Mouse (Mus musculus): ENCODE measurements around the gene Maob. TPM values are rescaled to one million over a fixed set of nuclear protein-coding genes. Genes with fewer than 3 reads are reported as not detected.

The Maob gene
- polyA plus RNA-seq, 1 experiment, result 0.25 TPM

DNA sequence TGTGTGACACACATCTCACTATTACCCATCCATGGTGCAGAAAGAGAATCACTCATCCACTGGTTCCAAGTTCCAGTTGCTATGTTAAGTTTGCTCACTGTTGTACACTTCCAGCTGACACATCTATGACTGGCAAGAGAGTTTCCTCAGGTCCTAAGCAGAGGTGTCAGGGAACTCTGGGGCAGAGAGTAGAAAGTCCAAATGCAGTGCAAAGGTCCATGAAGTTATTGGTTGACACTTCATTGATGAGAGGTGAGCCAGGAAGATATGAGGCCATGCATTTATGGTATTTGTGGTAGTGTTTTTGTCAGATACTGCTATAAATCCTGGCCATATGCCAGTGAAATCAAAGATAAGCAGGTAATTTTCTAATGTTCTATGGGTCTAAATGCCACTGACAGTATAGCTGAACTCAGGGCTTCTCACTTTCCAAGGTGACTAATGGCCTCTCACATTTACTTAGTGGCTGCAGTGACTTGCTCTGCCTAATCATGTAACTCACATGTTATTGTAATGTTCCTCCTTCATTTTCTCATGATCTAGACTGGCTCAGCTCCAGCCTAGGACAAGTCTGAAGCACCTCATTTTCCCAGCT lies 19.4 kb upstream of the Maob start:
- no peak overlapping the region for H3K4me2 ChIP-seq (ENCODE audit: low read depth)
- H3ac ChIP-seq (ENCODE audit: control insufficient read depth, insufficient read length), result no peak overlapping the region
- H3K27me3 ChIP-seq (ENCODE audit: control insufficient read depth, insufficient read depth, insufficient read length), result no peaks in the 10 kb centered on the region
- H3K79me2 ChIP-seq (ENCODE audit: control insufficient read depth, insufficient read depth), result no peaks in the 10 kb centered on the region
- no peak overlapping the region for H3K4me3 ChIP-seq
- H3K36me3 ChIP-seq (ENCODE audit: control insufficient read depth, insufficient read depth), result no peaks in the 10 kb centered on the region
- TF ChIP-seq REST (IDR thresholded peaks at IDR 0.05; ENCODE audit: insufficient read depth, insufficient read length) (no peak), SRF (IDR thresholded peaks at IDR 0.05; ENCODE audit: control insufficient read depth, insufficient read length, low read depth) (no peak), MYOD1 (IDR thresholded peaks at IDR 0.05; ENCODE audit: control insufficient read depth in 1 of 3, insufficient read length in 2 of 3, low read depth in 2 of 3) (no peak), USF1 (IDR thresholded peaks at IDR 0.05; ENCODE audit: low read depth) (no peak), POLR2A (IDR thresholded peaks at IDR 0.05; ENCODE audit: insufficient read length, low read depth) (no peak), MAX (IDR thresholded peaks at IDR 0.05; ENCODE audit: low read depth) (no peak), MYOG (IDR thresholded peaks at IDR 0.05; ENCODE audit: control insufficient read depth in 1 of 3, insufficient read depth in 1 of 3, insufficient read length in 2 of 3, low read depth in 2 of 3) (no peak), E2F4 (IDR thresholded peaks at IDR 0.05; ENCODE audit: insufficient read depth) (no peak), TCF12 (IDR thresholded peaks at IDR 0.05; ENCODE audit: insufficient read depth, poor library complexity, severe bottlenecking) (no peak), POLR2AphosphoS2 (IDR thresholded peaks at IDR 0.05; ENCODE audit: insufficient read length, low read depth) (no peak), CEBPB (IDR thresholded peaks at IDR 0.05; ENCODE audit: insufficient read depth, poor library complexity, severe bottlenecking) (no peak), TCF3 (IDR thresholded peaks at IDR 0.05; ENCODE audit: insufficient read length, low read depth) (no peak)

DNA sequence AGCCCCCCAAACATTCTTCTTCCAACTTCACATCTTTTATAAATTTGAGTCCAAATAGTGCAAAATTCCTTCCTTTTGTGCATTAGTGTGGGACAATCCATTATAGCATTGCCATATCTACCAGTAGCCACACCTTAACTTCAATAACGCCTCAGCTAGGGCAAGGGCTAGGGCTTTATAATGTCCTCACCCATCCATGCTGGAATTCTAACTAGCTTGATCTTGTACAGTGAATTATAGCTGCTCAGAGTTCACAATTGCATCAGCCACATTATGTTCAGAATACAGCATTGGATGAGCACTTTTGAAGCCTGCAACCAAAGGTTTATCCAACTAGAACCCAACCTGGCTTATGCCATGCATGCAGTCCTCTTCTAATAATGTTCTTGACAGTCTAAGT lies 8.9 kb upstream of the Maob start:
- H3K36me3 ChIP-seq (ENCODE audit: control insufficient read depth, insufficient read depth), result no peaks in the 10 kb centered on the region
- H3ac ChIP-seq (ENCODE audit: control insufficient read depth, insufficient read length), result no peak overlapping the region
- no peak overlapping the region for H3K4me2 ChIP-seq (ENCODE audit: low read depth)
- no peak overlapping the region for H3K4me3 ChIP-seq
- H3K27me3 ChIP-seq (ENCODE audit: control insufficient read depth, insufficient read depth, insufficient read length), result no peaks in the 10 kb centered on the region
- H3K79me2 ChIP-seq (ENCODE audit: control insufficient read depth, insufficient read depth), result no peaks in the 10 kb centered on the region
- TF ChIP-seq POLR2AphosphoS2 (IDR thresholded peaks at IDR 0.05; ENCODE audit: insufficient read length, low read depth) (no peak), REST (IDR thresholded peaks at IDR 0.05; ENCODE audit: insufficient read depth, insufficient read length) (no peak), POLR2A (IDR thresholded peaks at IDR 0.05; ENCODE audit: insufficient read length, low read depth) (no peak), E2F4 (IDR thresholded peaks at IDR 0.05; ENCODE audit: insufficient read depth) (no peak), MYOD1 (IDR thresholded peaks at IDR 0.05; ENCODE audit: control insufficient read depth in 1 of 3, insufficient read length in 2 of 3, low read depth in 2 of 3) (no peak), MYOG (IDR thresholded peaks at IDR 0.05; ENCODE audit: control insufficient read depth in 1 of 3, insufficient read depth in 1 of 3, insufficient read length in 2 of 3, low read depth in 2 of 3) (no peak), CEBPB (IDR thresholded peaks at IDR 0.05; ENCODE audit: insufficient read depth, poor library complexity, severe bottlenecking) (no peak), SRF (IDR thresholded peaks at IDR 0.05; ENCODE audit: control insufficient read depth, insufficient read length, low read depth) (no peak), TCF12 (IDR thresholded peaks at IDR 0.05; ENCODE audit: insufficient read depth, poor library complexity, severe bottlenecking) (no peak), TCF3 (IDR thresholded peaks at IDR 0.05; ENCODE audit: insufficient read length, low read depth) (no peak), USF1 (IDR thresholded peaks at IDR 0.05; ENCODE audit: low read depth) (no peak), MAX (IDR thresholded peaks at IDR 0.05; ENCODE audit: low read depth) (no peak)

DNA sequence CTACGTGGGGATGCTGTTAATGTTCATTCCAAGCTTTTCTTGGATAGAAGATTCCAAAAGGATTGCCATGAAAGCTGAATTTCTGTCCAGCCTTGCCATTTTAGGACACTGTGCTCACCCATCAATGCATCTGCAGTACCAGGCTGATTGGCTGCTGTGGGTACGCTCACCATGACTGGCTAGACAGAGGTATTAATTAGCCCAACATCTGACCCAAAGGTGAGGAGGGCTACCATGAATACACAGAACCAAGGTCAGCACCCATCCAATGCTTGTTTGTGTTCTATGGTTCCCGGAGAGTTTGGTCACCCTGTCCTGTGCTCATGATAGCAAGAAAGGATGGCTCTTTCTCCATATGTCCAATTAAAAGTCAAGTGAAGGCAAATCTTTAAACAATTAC lies 1.2 kb downstream of the Maob start:
- Histone ChIP-seq H3ac (ENCODE audit: control insufficient read depth, insufficient read length) (no peak overlapping the region), H3K79me2 (ENCODE audit: control insufficient read depth, insufficient read depth) (no peaks in the 10 kb centered on the region), H3K4me2 (ENCODE audit: low read depth) (no peak overlapping the region), H3K36me3 (ENCODE audit: control insufficient read depth, insufficient read depth) (no peaks in the 10 kb centered on the region), H3K27me3 (ENCODE audit: control insufficient read depth, insufficient read depth, insufficient read length) (no peaks in the 10 kb centered on the region), H3K4me3 (no peak overlapping the region)
- TF ChIP-seq USF1 (IDR thresholded peaks at IDR 0.05; ENCODE audit: low read depth), result no peak
- TF ChIP-seq E2F4 (IDR thresholded peaks at IDR 0.05; ENCODE audit: insufficient read depth), result no peak
- no peak for TF ChIP-seq POLR2A (IDR thresholded peaks at IDR 0.05; ENCODE audit: insufficient read length, low read depth)
- no peak for TF ChIP-seq CEBPB (IDR thresholded peaks at IDR 0.05; ENCODE audit: insufficient read depth, poor library complexity, severe bottlenecking)
- no peak for TF ChIP-seq SRF (IDR thresholded peaks at IDR 0.05; ENCODE audit: control insufficient read depth, insufficient read length, low read depth)
- TF ChIP-seq TCF12 (IDR thresholded peaks at IDR 0.05; ENCODE audit: insufficient read depth, poor library complexity, severe bottlenecking), result no peak
- TF ChIP-seq REST (IDR thresholded peaks at IDR 0.05; ENCODE audit: insufficient read depth, insufficient read length), result no peak
- TF ChIP-seq MYOG (IDR thresholded peaks at IDR 0.05; ENCODE audit: control insufficient read depth in 1 of 3, insufficient read depth in 1 of 3, insufficient read length in 2 of 3, low read depth in 2 of 3), result no peak
- no peak for TF ChIP-seq MAX (IDR thresholded peaks at IDR 0.05; ENCODE audit: low read depth)
- TF ChIP-seq TCF3 (IDR thresholded peaks at IDR 0.05; ENCODE audit: insufficient read length, low read depth), result no peak
- no peak for TF ChIP-seq POLR2AphosphoS2 (IDR thresholded peaks at IDR 0.05; ENCODE audit: insufficient read length, low read depth)
- TF ChIP-seq MYOD1 (IDR thresholded peaks at IDR 0.05; ENCODE audit: control insufficient read depth in 1 of 3, insufficient read length in 2 of 3, low read depth in 2 of 3), result no peak

DNA sequence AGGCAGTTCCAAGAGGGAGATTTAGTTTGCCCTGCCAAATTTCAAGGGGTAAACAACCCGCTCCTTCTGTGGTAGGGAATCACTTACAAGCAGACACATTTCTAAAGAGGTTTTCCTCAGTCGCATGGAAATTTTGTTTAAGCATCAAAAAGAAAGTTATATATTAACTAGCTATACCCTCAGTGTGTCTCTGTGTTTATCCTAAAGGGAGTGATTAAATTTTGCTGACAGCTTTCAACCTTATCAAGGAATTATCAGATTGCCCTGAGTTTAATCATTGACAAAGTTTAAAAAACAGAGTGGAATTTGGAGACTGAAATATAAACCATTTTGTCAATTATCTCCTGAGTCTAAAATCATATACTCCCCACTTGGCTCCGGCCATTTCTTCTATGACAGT lies 5.1 kb downstream of the Maob start:
- Histone ChIP-seq H3K27me3 (ENCODE audit: control insufficient read depth, insufficient read depth, insufficient read length) (no peaks in the 10 kb centered on the region), H3K4me3 (no peak overlapping the region), H3K4me2 (ENCODE audit: low read depth) (no peak overlapping the region), H3K36me3 (ENCODE audit: control insufficient read depth, insufficient read depth) (no peaks in the 10 kb centered on the region), H3ac (ENCODE audit: control insufficient read depth, insufficient read length) (no peak overlapping the region), H3K79me2 (ENCODE audit: control insufficient read depth, insufficient read depth) (no peaks in the 10 kb centered on the region)
- TF ChIP-seq E2F4 (IDR thresholded peaks at IDR 0.05; ENCODE audit: insufficient read depth), result no peak

DNA sequence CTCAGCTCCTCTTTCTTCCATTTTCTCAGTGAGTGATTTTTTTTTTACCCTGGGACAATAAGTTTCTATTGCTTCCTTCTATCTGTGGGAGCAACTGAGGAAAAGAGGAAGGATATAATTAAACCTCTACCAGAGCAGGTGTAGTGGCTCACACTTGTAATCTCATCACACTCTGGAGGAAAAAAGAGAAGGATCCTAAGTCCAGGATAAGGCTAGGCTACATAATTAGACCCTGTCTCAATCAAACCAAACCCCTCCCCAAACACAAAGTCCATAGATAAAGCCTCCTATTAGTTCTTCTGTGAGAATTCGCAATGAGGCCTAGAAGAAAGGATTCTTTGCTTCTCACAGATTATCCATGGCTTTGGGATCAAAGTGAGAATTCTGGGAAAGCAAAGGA lies 49.7 kb downstream of the Maob start:
- no peak for TF ChIP-seq E2F4 (IDR thresholded peaks at IDR 0.05; ENCODE audit: insufficient read depth)
- no peak for TF ChIP-seq SRF (IDR thresholded peaks at IDR 0.05; ENCODE audit: control insufficient read depth, insufficient read length, low read depth)
- no peak for TF ChIP-seq POLR2AphosphoS2 (IDR thresholded peaks at IDR 0.05; ENCODE audit: insufficient read length, low read depth)
- no peak for TF ChIP-seq REST (IDR thresholded peaks at IDR 0.05; ENCODE audit: insufficient read depth, insufficient read length)
- no peak for TF ChIP-seq TCF3 (IDR thresholded peaks at IDR 0.05; ENCODE audit: insufficient read length, low read depth)
- no peak for TF ChIP-seq MYOG (IDR thresholded peaks at IDR 0.05; ENCODE audit: control insufficient read depth in 1 of 3, insufficient read depth in 1 of 3, insufficient read length in 2 of 3, low read depth in 2 of 3)
- TF ChIP-seq TCF12 (IDR thresholded peaks at IDR 0.05; ENCODE audit: insufficient read depth, poor library complexity, severe bottlenecking), result no peak
- no peak for TF ChIP-seq POLR2A (IDR thresholded peaks at IDR 0.05; ENCODE audit: insufficient read length, low read depth)
- no peak for TF ChIP-seq MYOD1 (IDR thresholded peaks at IDR 0.05; ENCODE audit: control insufficient read depth in 1 of 3, insufficient read length in 2 of 3, low read depth in 2 of 3)
- Histone ChIP-seq H3ac (ENCODE audit: control insufficient read depth, insufficient read length) (no peak overlapping the region), H3K79me2 (ENCODE audit: control insufficient read depth, insufficient read depth) (no peaks in the 10 kb centered on the region), H3K27me3 (ENCODE audit: control insufficient read depth, insufficient read depth, insufficient read length) (no peaks in the 10 kb centered on the region), H3K4me3 (no peak overlapping the region), H3K36me3 (ENCODE audit: control insufficient read depth, insufficient read depth) (no peaks in the 10 kb centered on the region), H3K4me2 (ENCODE audit: low read depth) (no peak overlapping the region)

Measured in myocyte (in vitro differentiated cells).